Mouse (Mus musculus): Measurements from ENCODE around the gene Susd1. TPM values are rescaled to one million over a fixed set of nuclear protein-coding genes. Genes with fewer than 3 reads are reported as not detected.

Susd1 gene
- polyA plus RNA-seq, 1 experiment from 2014 or later, result 0.84 TPM

DNA sequence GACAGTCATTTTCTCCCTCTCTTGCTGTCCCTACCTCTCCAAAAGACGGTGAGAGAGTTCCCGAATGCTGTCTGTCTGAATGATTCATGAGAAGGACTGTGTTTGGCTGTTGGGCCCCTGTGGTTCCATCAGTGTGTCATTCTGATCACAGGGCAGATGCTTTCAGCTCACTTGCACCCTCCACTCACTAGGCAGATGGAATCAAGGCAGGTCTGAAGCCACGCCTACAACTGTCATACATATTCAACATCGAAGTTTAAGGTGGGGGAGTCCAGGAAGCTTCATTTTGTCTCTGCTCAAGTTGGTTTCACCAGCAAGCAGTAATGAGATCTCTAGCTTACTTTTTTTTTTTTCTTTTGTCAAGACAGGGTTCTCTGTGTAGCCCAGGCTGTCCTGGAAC lies 104.2 kb downstream of the Susd1 start:
- H3K9ac ChIP-seq (replicated peaks; ENCODE audit: low read length), result no peak overlapping the region
- DNase-seq (ENCODE audit: low spot score), result no peak
- H3K4me3 ChIP-seq (ENCODE audit: low read depth, low read length), result no peak overlapping the region
- peaks cover 3% of the 10 kb centered on the region for H3K4me1 ChIP-seq (ENCODE audit: control insufficient read depth, insufficient read depth, low read length)
- H3K9me3 ChIP-seq (replicated peaks; ENCODE audit: control insufficient read depth, low read length), result no peaks in the 10 kb centered on the region
- H3K4me2 ChIP-seq (ENCODE audit: low read depth, low read length), result no peak overlapping the region
- WGBS, result 97% methylated on average over 4 of the region's 4 CpGs
- no peak for ATAC-seq (replicated peaks; ENCODE audit: insufficient number of reproducible peaks, low FRiP score, low TSS enrichment, low read depth)
- H3K36me3 ChIP-seq (replicated peaks; ENCODE audit: control insufficient read depth, insufficient read depth, low read depth, low read length), result no peaks in the 10 kb centered on the region
- H3K27me3 ChIP-seq (ENCODE audit: control insufficient read depth, insufficient read depth, low read length), result no peaks in the 10 kb centered on the region
- H3K27ac ChIP-seq (replicated peaks; ENCODE audit: low read depth, low read length), result no peak overlapping the region

DNA sequence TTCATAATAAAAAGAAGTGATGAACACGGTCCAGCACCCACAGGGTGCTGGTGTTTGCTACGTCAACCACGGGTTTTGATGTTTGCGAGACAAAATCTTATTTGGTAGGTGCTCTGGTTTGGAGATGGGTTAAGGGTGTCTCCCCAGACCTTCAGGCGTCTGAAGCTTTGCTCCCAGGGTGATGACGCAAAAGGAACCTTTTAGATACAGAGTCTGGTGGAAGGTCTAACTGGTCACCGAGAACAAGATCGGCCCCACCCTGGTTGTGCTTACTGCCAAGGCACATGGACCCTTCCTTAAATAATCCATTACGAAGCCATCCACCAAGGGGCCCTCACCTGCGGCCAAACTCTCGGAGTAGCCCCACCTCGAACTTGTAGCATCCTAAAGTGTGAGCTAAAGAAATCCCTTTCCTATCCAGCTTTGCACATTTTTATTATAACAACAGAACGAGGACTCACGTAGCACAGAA lies 105.0 kb downstream of the Susd1 start:
- Histone ChIP-seq H3K36me3 (replicated peaks; ENCODE audit: control insufficient read depth, insufficient read depth, low read depth, low read length) (no peaks in the 10 kb centered on the region), H3K4me1 (ENCODE audit: control insufficient read depth, insufficient read depth, low read length) (peaks cover 3% of the 10 kb centered on the region), H3K27me3 (ENCODE audit: control insufficient read depth, insufficient read depth, low read length) (no peaks in the 10 kb centered on the region), H3K4me3 (ENCODE audit: low read depth, low read length) (no peak overlapping the region), H3K4me2 (ENCODE audit: low read depth, low read length) (no peak overlapping the region), H3K27ac (replicated peaks; ENCODE audit: low read depth, low read length) (no peak overlapping the region), H3K9me3 (replicated peaks; ENCODE audit: control insufficient read depth, low read length) (no peaks in the 10 kb centered on the region), H3K9ac (replicated peaks; ENCODE audit: low read length) (no peak overlapping the region)
- DNase-seq (ENCODE audit: low spot score) (no peak), ATAC-seq (replicated peaks; ENCODE audit: insufficient number of reproducible peaks, low FRiP score, low TSS enrichment, low read depth) (no peak)
- 94% methylated on average over 14 of the region's 14 CpGs for WGBS

- no peak overlapping the region for H3K4me2 ChIP-seq (ENCODE audit: low read depth, low read length)
- no peak overlapping the region for H3K4me3 ChIP-seq (ENCODE audit: low read depth, low read length)
- peaks cover 3% of the 10 kb centered on the region for H3K4me1 ChIP-seq (ENCODE audit: control insufficient read depth, insufficient read depth, low read length)
- no peak overlapping the region for H3K27ac ChIP-seq (replicated peaks; ENCODE audit: low read depth, low read length)
- 95% methylated on average over 9 of the region's 9 CpGs for WGBS
- H3K9me3 ChIP-seq (replicated peaks; ENCODE audit: control insufficient read depth, low read length), result no peaks in the 10 kb centered on the region
- H3K9ac ChIP-seq (replicated peaks; ENCODE audit: low read length), result no peak overlapping the region
- no peaks in the 10 kb centered on the region for H3K27me3 ChIP-seq (ENCODE audit: control insufficient read depth, insufficient read depth, low read length)
- DNase-seq (ENCODE audit: low spot score), result no peak
- ATAC-seq (replicated peaks; ENCODE audit: insufficient number of reproducible peaks, low FRiP score, low TSS enrichment, low read depth), result no peak
- no peaks in the 10 kb centered on the region for H3K36me3 ChIP-seq (replicated peaks; ENCODE audit: control insufficient read depth, insufficient read depth, low read depth, low read length)
Measured at GRCm38 (mm10) chr4:59332691-59333423, 105.6 kb downstream of the Susd1 start.

GRCm38 (mm10) chr4:59332089-59332488 lies 106.3 kb downstream of the Susd1 start:
- DNase-seq (ENCODE audit: low spot score) (no peak), ATAC-seq (replicated peaks; ENCODE audit: insufficient number of reproducible peaks, low FRiP score, low TSS enrichment, low read depth) (no peak)
- WGBS, result 67% methylated on average over 5 of the region's 5 CpGs
- H3K36me3 ChIP-seq (replicated peaks; ENCODE audit: control insufficient read depth, insufficient read depth, low read depth, low read length), result no peaks in the 10 kb centered on the region
- H3K27me3 ChIP-seq (ENCODE audit: control insufficient read depth, insufficient read depth, low read length), result no peaks in the 10 kb centered on the region
- H3K4me2 ChIP-seq (ENCODE audit: low read depth, low read length), result no peak overlapping the region
- peaks cover 3% of the 10 kb centered on the region for H3K4me1 ChIP-seq (ENCODE audit: control insufficient read depth, insufficient read depth, low read length)
- no peak overlapping the region for H3K4me3 ChIP-seq (ENCODE audit: low read depth, low read length)
- no peak overlapping the region for H3K9ac ChIP-seq (replicated peaks; ENCODE audit: low read length)
- no peak overlapping the region for H3K27ac ChIP-seq (replicated peaks; ENCODE audit: low read depth, low read length)
- no peaks in the 10 kb centered on the region for H3K9me3 ChIP-seq (replicated peaks; ENCODE audit: control insufficient read depth, low read length)

GRCm38 (mm10) chr4:59331633-59332032 lies 106.8 kb downstream of the Susd1 start:
- DNase-seq (ENCODE audit: low spot score), result no peak
- H3K27ac ChIP-seq (replicated peaks; ENCODE audit: low read depth, low read length), result no peak overlapping the region
- WGBS, result 59% methylated on average over 9 of the region's 9 CpGs

GRCm38 (mm10) chr4:59330961-59331604 lies 107.3 kb downstream of the Susd1 start:
- Histone ChIP-seq H3K9ac (replicated peaks; ENCODE audit: low read length) (no peak overlapping the region), H3K4me3 (ENCODE audit: low read depth, low read length) (no peak overlapping the region), H3K36me3 (replicated peaks; ENCODE audit: control insufficient read depth, insufficient read depth, low read depth, low read length) (no peaks in the 10 kb centered on the region), H3K27me3 (ENCODE audit: control insufficient read depth, insufficient read depth, low read length) (no peaks in the 10 kb centered on the region), H3K4me1 (ENCODE audit: control insufficient read depth, insufficient read depth, low read length) (peaks cover 3% of the 10 kb centered on the region), H3K9me3 (replicated peaks; ENCODE audit: control insufficient read depth, low read length) (no peaks in the 10 kb centered on the region), H3K4me2 (ENCODE audit: low read depth, low read length) (no peak overlapping the region), H3K27ac (replicated peaks; ENCODE audit: low read depth, low read length) (no peak overlapping the region)
- no peak for ATAC-seq (replicated peaks; ENCODE audit: insufficient number of reproducible peaks, low FRiP score, low TSS enrichment, low read depth)
- DNase-seq (ENCODE audit: low spot score), result no peak
- 38% methylated on average over 10 of the region's 10 CpGs for WGBS

More at GRCm38 (mm10) chr4:59331633-59332032, 106.8 kb downstream of the Susd1 start:
- no peak overlapping the region for H3K9ac ChIP-seq (replicated peaks; ENCODE audit: low read length)
- no peaks in the 10 kb centered on the region for H3K27me3 ChIP-seq (ENCODE audit: control insufficient read depth, insufficient read depth, low read length)
- ATAC-seq (replicated peaks; ENCODE audit: insufficient number of reproducible peaks, low FRiP score, low TSS enrichment, low read depth), result no peak
- H3K4me1 ChIP-seq (ENCODE audit: control insufficient read depth, insufficient read depth, low read length), result peaks cover 3% of the 10 kb centered on the region
- no peaks in the 10 kb centered on the region for H3K9me3 ChIP-seq (replicated peaks; ENCODE audit: control insufficient read depth, low read length)
- no peak overlapping the region for H3K4me2 ChIP-seq (ENCODE audit: low read depth, low read length)
- no peaks in the 10 kb centered on the region for H3K36me3 ChIP-seq (replicated peaks; ENCODE audit: control insufficient read depth, insufficient read depth, low read depth, low read length)
- H3K4me3 ChIP-seq (ENCODE audit: low read depth, low read length), result no peak overlapping the region

DNA sequence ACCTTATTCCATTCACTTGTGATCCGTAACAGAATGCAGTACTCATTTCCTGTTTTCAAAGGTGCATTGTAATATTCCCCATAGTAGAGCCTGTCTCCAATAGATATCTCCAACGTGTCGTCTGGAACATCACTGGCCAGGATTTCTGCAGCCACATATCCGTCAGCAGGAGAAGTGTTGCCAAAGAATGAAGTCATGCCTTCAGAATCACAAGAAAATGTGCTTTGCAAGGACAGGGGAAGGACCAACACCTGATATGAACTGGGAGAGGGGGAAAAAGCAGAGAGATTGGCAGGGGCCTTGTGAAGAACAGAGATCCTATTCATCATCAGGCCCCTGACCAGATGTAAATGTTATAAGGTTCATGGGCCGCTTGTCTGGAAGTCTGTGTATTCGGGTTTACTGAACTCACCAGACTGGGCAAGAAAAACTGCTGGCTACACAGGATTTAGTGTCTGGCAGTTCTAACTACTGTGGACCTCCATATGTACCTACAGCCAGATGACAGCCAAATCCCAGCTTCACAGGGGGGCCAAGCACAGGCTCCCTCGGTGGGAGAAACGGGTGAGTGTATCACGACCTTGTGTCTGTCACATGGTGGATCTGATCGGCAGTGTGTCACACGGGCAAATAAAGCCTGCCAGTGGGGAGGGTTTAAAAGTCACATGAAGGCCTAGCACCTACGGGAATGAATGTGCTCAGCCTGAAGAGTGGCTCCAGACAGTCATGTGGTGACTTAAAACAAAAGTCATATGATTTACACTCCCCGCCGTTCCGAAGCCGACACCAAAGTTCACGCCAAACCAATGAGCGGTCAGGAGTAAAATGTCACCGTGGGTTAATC lies 108.8 kb downstream of the Susd1 start:
- WGBS, result 75% methylated on average over 19 of the region's 19 CpGs
- no peaks in the 10 kb centered on the region for H3K27me3 ChIP-seq (ENCODE audit: control insufficient read depth, insufficient read depth, low read length)
- DNase-seq (ENCODE audit: low spot score), result no peak
- H3K36me3 ChIP-seq (replicated peaks; ENCODE audit: control insufficient read depth, insufficient read depth, low read depth, low read length), result no peaks in the 10 kb centered on the region
- H3K27ac ChIP-seq (replicated peaks; ENCODE audit: low read depth, low read length), result no peak overlapping the region
- H3K4me2 ChIP-seq (ENCODE audit: low read depth, low read length), result no peak overlapping the region
- no peak overlapping the region for H3K4me3 ChIP-seq (ENCODE audit: low read depth, low read length)
- H3K9me3 ChIP-seq (replicated peaks; ENCODE audit: control insufficient read depth, low read length), result no peaks in the 10 kb centered on the region
- H3K4me1 ChIP-seq (ENCODE audit: control insufficient read depth, insufficient read depth, low read length), result peaks cover 3% of the 10 kb centered on the region
- ATAC-seq (replicated peaks; ENCODE audit: insufficient number of reproducible peaks, low FRiP score, low TSS enrichment, low read depth), result no peak
- no peak overlapping the region for H3K9ac ChIP-seq (replicated peaks; ENCODE audit: low read length)

All from embryonic facial prominence, embryonic 11.5 days (tissue).